Mouse (Mus musculus) kidney, postnatal 0 days (tissue): Measurements from ENCODE around the gene Aspscr1. TPM values are rescaled to one million over a fixed set of nuclear protein-coding genes. Genes with fewer than 3 reads are reported as not detected.
A peak's percentile ranks its signal among the peaks of the same experiment; 100 is the strongest.
"Not testable (repeated sequence)": the region's sequence is repeated elsewhere in the genome, so short reads cannot be mapped to it uniquely, and the experiment has no call there.

ENCODE experiments used
- ATAC-seq: fragments of 200-750 bp; cut with Nextera tagmentation; replicated peaks from 2 replicates; pipeline ENCODE4 v1.8.0; 2017; ENCODE audit warnings: low read depth, moderate number of reproducible peaks, moderate TSS enrichment, moderate library complexity; ENCODE audit not compliant: low FRiP score
- DNase-seq: peaks from one replicate; pipeline ENCODE4 v3.0.0-alpha.2; 2016; ENCODE audit warnings: low spot score
- H3K27ac ChIP-seq: fragments of 300-500 bp; sonication (generic); 2 replicates; pipeline ENCODE4 v1.5.1; 2014; ENCODE audit warnings: mild to moderate bottlenecking
- H3K27me3 ChIP-seq: fragments of 300-500 bp; sonication (generic); 2 replicates; pipeline ENCODE4 v1.6.1; 2014; ENCODE audit warnings: low read length, mixed read lengths; ENCODE audit not compliant: insufficient read depth
- H3K36me3 ChIP-seq: fragments of 300-500 bp; sonication (generic); 2 replicates; pipeline ENCODE4 v1.6.1; 2014; ENCODE audit warnings: low read length, mixed read lengths; ENCODE audit not compliant: insufficient read depth
- H3K4me1 ChIP-seq: fragments of 300-500 bp; sonication (generic); replicated peaks from 2 replicates; pipeline ENCODE4 v1.6.1; 2014; ENCODE audit warnings: antibody characterized with exemption, low read length, mixed read lengths; ENCODE audit not compliant: insufficient read depth
- H3K4me2 ChIP-seq: fragments of 300-500 bp; sonication (generic); 2 replicates; pipeline ENCODE4 v1.6.1; 2014; ENCODE audit warnings: mild to moderate bottlenecking, low read length, moderate library complexity, mixed read lengths
- H3K4me3 ChIP-seq: fragments of 300-500 bp; sonication (generic); replicated peaks from 2 replicates; pipeline ENCODE4 v1.5.1; 2014; ENCODE audit warnings: low read depth, low read length
- H3K9ac ChIP-seq: fragments of 300-500 bp; sonication (generic); 2 replicates; pipeline ENCODE4 v1.6.1; 2014; ENCODE audit warnings: low read depth, low read length
- H3K9me3 ChIP-seq: fragments of 300-500 bp; sonication (generic); replicated peaks from 2 replicates; pipeline ENCODE4 v1.6.1; 2016; ENCODE audit warnings: low read length, inconsistent platforms, mixed read lengths
- CTCF ChIP-seq: IDR thresholded peaks from 2 replicates; pipeline ENCODE4 v1.5.1; 2016; ENCODE audit warnings: antibody characterized with exemption, low read depth, mild to moderate bottlenecking, moderate library complexity
- WGBS: fragments of 180-500 bp; shearing (Covaris S2); extraction: QIAGEN DNeasy Blood & Tissue Kit; methylation state at CpG from one replicate; pipeline ENCODE4 v1.1.7; 2014; 5-methylcytosine and 5-hydroxymethylcytosine counted together
- polyA plus RNA-seq: library from polyadenylated mRNA; unstranded; fragments of >200 nt; fragmentation: Nextera tagmentation; extraction: Ambion mirVana; gene quantifications from 2 replicates; pipeline ENCODE4 v1.2.1, GENCODE M21; 2015

Aspscr1 gene
- polyA plus RNA-seq, 1 experiment from 2014 or later = 122 TPM

GRCm38 (mm10) chr11:120722761-120723382, 50.1 kb downstream of the Aspscr1 start:
- peaks cover 5% of the 10 kb centered on the region; the same call in 1 of the 2 replicates for H3K36me3 ChIP-seq
- no peak for TF ChIP-seq CTCF
- ATAC-seq (no peak), DNase-seq (no peak)
- no peak overlapping the region for H3K9ac ChIP-seq
- 84% methylated on average over 11 of the region's 11 CpGs for WGBS
- H3K4me2 ChIP-seq = no peak overlapping the region
- no peaks in the 10 kb centered on the region for H3K9me3 ChIP-seq
- H3K4me3 ChIP-seq = no peak overlapping the region
- peaks cover 24% of the 10 kb centered on the region; the same call in 1 of the 2 replicates for H3K4me1 ChIP-seq
- no peaks in the 10 kb centered on the region for H3K27me3 ChIP-seq
- H3K27ac ChIP-seq = no peak overlapping the region

GRCm38 (mm10) chr11:120723509-120723908, 50.7 kb downstream of the Aspscr1 start:
- no peak for TF ChIP-seq CTCF
- H3K9ac ChIP-seq = no peak overlapping the region
- ATAC-seq (no peak), DNase-seq (no peak)
- WGBS = 90% methylated on average over 7 of the region's 7 CpGs
- H3K4me2 ChIP-seq = no peak overlapping the region
- H3K27me3 ChIP-seq = no peaks in the 10 kb centered on the region
- H3K4me3 ChIP-seq = no peak overlapping the region
- peaks cover 24% of the 10 kb centered on the region; the same call in 1 of the 2 replicates for H3K4me1 ChIP-seq
- no peak overlapping the region for H3K27ac ChIP-seq
- H3K9me3 ChIP-seq = no peaks in the 10 kb centered on the region
- peaks cover 5% of the 10 kb centered on the region; the same call in 1 of the 2 replicates for H3K36me3 ChIP-seq

GRCm38 (mm10) chr11:120726243-120727168, 53.7 kb downstream of the Aspscr1 start:
- 18% methylated on average over 33 of the region's 36 CpGs for WGBS
- Histone ChIP-seq H3K9me3 (no peaks in the 10 kb centered on the region), H3K27ac (peak overlapping the region; percentile 78), H3K4me3 (peak overlapping the region; percentile 54), H3K27me3 (no peaks in the 10 kb centered on the region), H3K4me2 (peak overlapping the region; percentile 85), H3K36me3 (peaks cover 3% of the 10 kb centered on the region; the same call in 1 of the 2 replicates), H3K9ac (peak overlapping the region; percentile 54), H3K4me1 (peaks cover 16% of the 10 kb centered on the region; the same call in 1 of the 2 replicates)
- peak; percentile 44 for ATAC-seq
- peak; percentile 9; the same call in 1 of the 2 replicates for TF ChIP-seq CTCF
- no peak for DNase-seq

- DNase-seq (peak; percentile 98), ATAC-seq (peak; percentile 88)
- H3K27ac ChIP-seq = peak within 1 kb of the TSS; percentile 78
- peak within 1 kb of the TSS; percentile 85 for H3K4me2 ChIP-seq
- peak within 1 kb of the TSS; percentile 54 for H3K9ac ChIP-seq
- H3K4me3 ChIP-seq = peak within 1 kb of the TSS; percentile 54
- peak; percentile 68 for TF ChIP-seq CTCF
- no peaks in the 10 kb centered on the region for H3K27me3 ChIP-seq
- peaks cover 3% of the 10 kb centered on the region; the same call in 1 of the 2 replicates for H3K36me3 ChIP-seq
- peaks cover 10% of the 10 kb centered on the region; the same call in 1 of the 2 replicates for H3K4me1 ChIP-seq
- no peaks in the 10 kb centered on the region for H3K9me3 ChIP-seq
- WGBS = 0% methylated on average over 14 of the region's 14 CpGs
These were observed 54.4 kb downstream of the Aspscr1 start, which contains the start of gene Dcxr for GRCm38 (mm10) chr11:120727169-120727527. Gene Dcxr (minus strand): TSS chr11:120727281.

GRCm38 (mm10) chr11:120727564-120727963, 54.8 kb downstream of the Aspscr1 start:
- Histone ChIP-seq H3K4me2 (no peak overlapping the region), H3K27me3 (no peaks in the 10 kb centered on the region), H3K9ac (no peak overlapping the region), H3K9me3 (no peaks in the 10 kb centered on the region), H3K4me1 (peaks cover 8% of the 10 kb centered on the region; the same call in 1 of the 2 replicates), H3K36me3 (peaks cover 3% of the 10 kb centered on the region; the same call in 1 of the 2 replicates), H3K27ac (no peak overlapping the region), H3K4me3 (no peak overlapping the region)
- no peak for ATAC-seq
- no peak for DNase-seq
- 58% methylated on average over 12 of the region's 12 CpGs for WGBS
- TF ChIP-seq CTCF = no peak

GRCm38 (mm10) chr11:120728530-120729240, 55.9 kb downstream of the Aspscr1 start:
- Histone ChIP-seq H3K4me2 (no peak overlapping the region; the same call in 1 of the 2 replicates), H3K27me3 (no peaks in the 10 kb centered on the region), H3K27ac (no peak overlapping the region), H3K9me3 (no peaks in the 10 kb centered on the region), H3K4me3 (no peak overlapping the region), H3K9ac (peak overlapping the region; percentile 5; the same call in 1 of the 2 replicates), H3K36me3 (peaks cover 3% of the 10 kb centered on the region; the same call in 1 of the 2 replicates), H3K4me1 (peaks cover 8% of the 10 kb centered on the region; the same call in 1 of the 2 replicates)
- 70% methylated on average over 11 of the region's 11 CpGs for WGBS
- TF ChIP-seq CTCF = no peak
- no peak for DNase-seq
- ATAC-seq = no peak

- not testable (repeated sequence) for H3K4me3 ChIP-seq, H3K27me3 ChIP-seq
- H3K9ac ChIP-seq = peak overlapping the region; percentile 5; the same call in 1 of the 2 replicates
These were observed 56.8 kb downstream of the Aspscr1 start for GRCm38 (mm10) chr11:120729432-120730050.

More at GRCm38 (mm10) chr11:120729432-120730050, 56.8 kb downstream of the Aspscr1 start:
- not testable (repeated sequence) for H3K9me3 ChIP-seq, H3K4me1 ChIP-seq, H3K27ac ChIP-seq, H3K36me3 ChIP-seq
- ATAC-seq (0 out of 2 replicates have a peak, but pooled peaks have one; percentile 29), DNase-seq (peak; percentile 77)
- WGBS = 2% methylated on average over 17 of the region's 21 CpGs
- H3K4me2 ChIP-seq = peak overlapping the region; percentile 30
